Mouse (Mus musculus) MEL (cell line): Measurements from ENCODE around the gene Gpr84. TPM values are rescaled to one million over a fixed set of nuclear protein-coding genes. Genes with fewer than 3 reads are reported as not detected.

Source experiments
- DNase-seq: peaks from one replicate; pipeline ENCODE4 v3.0.0; 2011; ENCODE audit warnings: low read depth, low spot score
- H3K27ac ChIP-seq: 2 replicates; pipeline ENCODE4 v1.5.1; 2012; ENCODE audit warnings: low read depth, mild to moderate bottlenecking, control low read depth, low read length, moderate library complexity; ENCODE audit not compliant: control insufficient read depth
- H3K27me3 ChIP-seq, 2 experiments: fragments of 150-350 bp in 1 of 2; sonication (generic) in 1 of 2; 2 replicates each; pipeline ENCODE4 v1.6.1; 2012; ENCODE audit warnings: low read length in 2 of 2, mild to moderate bottlenecking in 2 of 2, improper control_type of control experiment in 1 of 2, moderate library complexity in 1 of 2; ENCODE audit not compliant: insufficient read depth in 2 of 2, control insufficient read depth in 1 of 2
- H3K36me3 ChIP-seq, 2 experiments: 2 replicates each; pipeline ENCODE4 v1.6.1; 2012 to 2014; ENCODE audit warnings: low read length in 2 of 2, improper control_type of control experiment in 1 of 2, inconsistent platforms in 1 of 2, mild to moderate bottlenecking in 1 of 2; ENCODE audit not compliant: insufficient read depth in 2 of 2, control insufficient read depth in 1 of 2
- H3K4me1 ChIP-seq, 2 experiments: fragments of 150-350 bp in 1 of 2; sonication (generic) in 1 of 2; 2 replicates each; pipeline ENCODE4 v1.6.1; 2012; ENCODE audit warnings: low read length in 2 of 2, improper control_type of control experiment in 1 of 2, mild to moderate bottlenecking in 1 of 2; ENCODE audit not compliant: insufficient read depth in 2 of 2, control insufficient read depth in 1 of 2
- H3K4me3 ChIP-seq, 2 experiments: fragments of 150-350 bp in 1 of 2; sonication (generic) in 1 of 2; 2 replicates each; pipeline ENCODE4 v1.5.1; 2012; ENCODE audit warnings: low read depth in 2 of 2, low read length in 2 of 2, mild to moderate bottlenecking in 2 of 2, moderate library complexity in 2 of 2, control low read depth in 1 of 2, improper control_type of control experiment in 1 of 2; ENCODE audit not compliant: control insufficient read depth in 1 of 2, insufficient read depth in 1 of 2
- H3K79me2 ChIP-seq: 2 replicates; pipeline ENCODE4 v1.6.1; 2012; ENCODE audit warnings: mild to moderate bottlenecking, low read length, moderate library complexity; ENCODE audit not compliant: control insufficient read depth, poor library complexity, insufficient read depth
- H3K9ac ChIP-seq: 2 replicates; pipeline ENCODE4 v1.6.1; 2012; ENCODE audit warnings: low read depth, mild to moderate bottlenecking, control low read depth, low read length, moderate library complexity; ENCODE audit not compliant: control insufficient read depth, poor library complexity, severe bottlenecking
- H3K9me3 ChIP-seq: fragments of 150-350 bp; sonication (generic); replicated peaks from 2 replicates; pipeline ENCODE4 v1.6.1; 2012; ENCODE audit warnings: mild to moderate bottlenecking, low read length, improper control_type of control experiment, moderate library complexity; ENCODE audit not compliant: insufficient read depth
- CHD1 ChIP-seq: IDR thresholded peaks from 2 replicates; pipeline ENCODE4 v1.6.1; 2012; ENCODE audit warnings: low read depth, mild to moderate bottlenecking, inconsistent platforms, low read length, improper control_type of control experiment
- ELF1 ChIP-seq: IDR thresholded peaks from 2 replicates; pipeline ENCODE4 v1.6.1; 2014; ENCODE audit warnings: low read depth, mild to moderate bottlenecking, inconsistent platforms, low read length, improper control_type of control experiment, moderate library complexity
- EP300 ChIP-seq, 2 experiments: IDR thresholded peaks; 2 replicates each; pipeline ENCODE4 v1.6.1; 2011; ENCODE audit warnings: improper control_type of control experiment in 2 of 2, low read length in 2 of 2, low read depth in 1 of 2, mild to moderate bottlenecking in 1 of 2
- ETS1 ChIP-seq: IDR thresholded peaks from 2 replicates; pipeline ENCODE4 v1.6.1; 2012; ENCODE audit warnings: low read depth, mild to moderate bottlenecking, inconsistent platforms, low read length, improper control_type of control experiment, moderate library complexity
- GATA1 ChIP-seq: IDR thresholded peaks from 2 replicates; pipeline ENCODE4 v1.6.1; 2011; ENCODE audit warnings: low read depth, low read length, improper control_type of control experiment
- MXI1 ChIP-seq: IDR thresholded peaks from 2 replicates; pipeline ENCODE4 v1.6.1; 2011; ENCODE audit warnings: mild to moderate bottlenecking, low read depth, low read length, improper control_type of control experiment
- POLR2A ChIP-seq, 2 experiments: IDR thresholded peaks; 2 replicates each; pipeline ENCODE4 v1.6.1; 2011 to 2012; ENCODE audit warnings: low read length in 2 of 2, mild to moderate bottlenecking in 2 of 2, control low read depth in 1 of 2, improper control_type of control experiment in 1 of 2, low read depth in 1 of 2, moderate library complexity in 1 of 2; ENCODE audit not compliant: control insufficient read depth in 1 of 2, insufficient read depth in 1 of 2, poor library complexity in 1 of 2
- POLR2AphosphoS5 ChIP-seq: IDR thresholded peaks from 2 replicates; pipeline ENCODE4 v1.6.1; 2012; ENCODE audit warnings: low read depth, borderline replicate concordance, mild to moderate bottlenecking, inconsistent platforms, low read length, moderate library complexity, mixed read lengths
- SMC3 ChIP-seq: IDR thresholded peaks from 2 replicates; pipeline ENCODE4 v1.6.1; 2011; ENCODE audit warnings: low read depth, low read length, improper control_type of control experiment
- TAL1 ChIP-seq: IDR thresholded peaks from 2 replicates; pipeline ENCODE4 v1.6.1; 2012; ENCODE audit warnings: mild to moderate bottlenecking, inconsistent platforms, low read length, moderate library complexity, mixed read lengths
- TBP ChIP-seq: IDR thresholded peaks from 2 replicates; pipeline ENCODE4 v1.8.0; 2011; ENCODE audit warnings: low read depth, low read length, improper control_type of control experiment
- TCF12 ChIP-seq: IDR thresholded peaks from 2 replicates; pipeline ENCODE4 v1.6.1; 2014; ENCODE audit warnings: low read depth, mild to moderate bottlenecking, inconsistent platforms, low read length, improper control_type of control experiment, moderate library complexity
- USF1 ChIP-seq: IDR thresholded peaks from 2 replicates; pipeline ENCODE4 v1.6.1; 2014; ENCODE audit warnings: low read depth, mild to moderate bottlenecking, inconsistent platforms, low read length, improper control_type of control experiment, moderate library complexity
- USF2 ChIP-seq, 2 experiments: IDR thresholded peaks; 2 replicates each; pipeline ENCODE4 v1.6.1; 2011 to 2012; ENCODE audit warnings: improper control_type of control experiment in 2 of 2, low read length in 2 of 2, borderline replicate concordance in 1 of 2, inconsistent platforms in 1 of 2, low read depth in 1 of 2, mild to moderate bottlenecking in 1 of 2; ENCODE audit not compliant: insufficient read depth in 1 of 2
- ZMIZ1 ChIP-seq: IDR thresholded peaks from 2 replicates; pipeline ENCODE4 v1.6.1; 2012; ENCODE audit warnings: low read depth, mild to moderate bottlenecking, inconsistent platforms, low read length, improper control_type of control experiment, moderate library complexity
- ZNF384 ChIP-seq: IDR thresholded peaks from 2 replicates; pipeline ENCODE4 v1.6.1; 2012; ENCODE audit warnings: low read depth, mild to moderate bottlenecking, inconsistent platforms, low read length, improper control_type of control experiment
- polyA plus RNA-seq, 2 experiments: library from polyadenylated mRNA; stranded (reverse) in 1 of 2; unstranded in 1 of 2; fragments of >175 nt in 1 of 2; fragments of >200 nt in 1 of 2; gene quantifications; 2 replicates each; pipeline versions ENCODE4 v1.2.1 to v1.2.4; 2012; ENCODE audit warnings: low replicate concordance in 2 of 2, low read depth in 1 of 2; ENCODE audit not compliant: insufficient read length in 2 of 2, insufficient read depth in 1 of 2, missing spikeins in 1 of 2
- total RNA-seq: library from RNA; depleted of rRNA; stranded (reverse); fragments of 300-350 nt; gene quantifications from 2 replicates; pipeline ENCODE4 v1.2.3, GENCODE M21; 2012

Gpr84 gene
- total and polyA plus RNA-seq, 3 experiments: 0.12 to 0.21 TPM; not detected in 1

GRCm38 (mm10) chr15:103272419-103273279 lies 37.8 kb downstream of the Gpr84 start, which contains the start of gene Copz1 (continued):
- TF ChIP-seq GATA1: no peak
- no peak for TF ChIP-seq SMC3
- peak; percentile 97 for TF ChIP-seq USF1
- TF ChIP-seq EP300 (IDR thresholded peaks at IDR 0.05; ENCODE audit: low read depth in 1 of 2, low read length in 2 of 2): no peak

- H3K9ac ChIP-seq: 0 out of 2 replicates have a peak overlapping the region, but pooled peaks have one; percentile 5
- peak overlapping the region; percentile 69 for H3K27ac ChIP-seq
- H3K27me3 ChIP-seq: no peaks in the 10 kb centered on the region
- peaks cover 7 to 15% of the 10 kb centered on the region in 2 experiments for H3K4me1 ChIP-seq
- H3K79me2 ChIP-seq: peaks cover 10% of the 10 kb centered on the region
- peak; percentile 59; the same call in 1 of the 2 replicates for TF ChIP-seq GATA1
- 0 out of 2 replicates have a peak, but pooled peaks have one; percentile 9 for TF ChIP-seq ELF1
- TF ChIP-seq CHD1: no peak
- peak; percentile 53 to 56; a peak in 2 of 4 replicates for TF ChIP-seq EP300 (IDR thresholded peaks at IDR 0.05; ENCODE audit: low read depth in 1 of 2, low read length in 2 of 2)
- TF ChIP-seq USF2 (IDR thresholded peaks at IDR 0.05; ENCODE audit: borderline replicate concordance in 1 of 2, insufficient read depth in 1 of 2, low read depth in 1 of 2, low read length in 2 of 2): no peak
- peak; percentile 50; the same call in 1 of the 2 replicates for TF ChIP-seq TCF12
- TF ChIP-seq POLR2AphosphoS5: no peak
- TF ChIP-seq TAL1: peak; percentile 43
- peak; percentile 94 for TF ChIP-seq ZNF384
- no peak for TF ChIP-seq ZMIZ1
- peak; percentile 57; the same call in 1 of the 2 replicates for TF ChIP-seq TBP
- TF ChIP-seq POLR2A (IDR thresholded peaks at IDR 0.05; ENCODE audit: control insufficient read depth in 1 of 2, insufficient read depth in 1 of 2, low read depth in 1 of 2, low read length in 2 of 2, poor library complexity in 1 of 2): peak in 1 of 2 experiments; percentile 26; a peak in 1 of 4 replicates
- TF ChIP-seq ETS1: peak; percentile 43; the same call in 1 of the 2 replicates
- 0 out of 2 replicates have a peak, but pooled peaks have one; percentile 19 for TF ChIP-seq MXI1
- TF ChIP-seq, all 39 proteins: peak for 10
- Histone ChIP-seq H3K4me3 (no peak overlapping the region), H3K9me3 (no peaks in the 10 kb centered on the region), H3K36me3 (peaks cover 0 to 12% of the 10 kb centered on the region in 2 experiments; a peak in 2 of 4 replicates)
- peak; percentile 76 for DNase-seq
Measured at GRCm38 (mm10) chr15:103268903-103269302, 41.5 kb downstream of the Gpr84 start.
